Mouse (Mus musculus) left cerebral cortex, adult 2 months (tissue): ENCODE results near the gene 4930447C04Rik. TPM values are rescaled to one million over a fixed set of nuclear protein-coding genes. Genes with fewer than 3 reads are reported as not detected.

Source experiments
- DNase-seq, 2 experiments: peaks; one replicate each; pipeline ENCODE4 v3.0.0; 2021 to 2022; ENCODE audit warnings: low spot score in 2 of 2, mixed read lengths in 1 of 2; ENCODE audit errors: extremely low spot score in 1 of 2
- H3K27ac ChIP-seq: fragments of 200-600 bp; 2 replicates; pipeline ENCODE4 v1.8.1; 2022
- H3K4me3 ChIP-seq: fragments of 200-600 bp; 2 replicates; pipeline ENCODE4 v1.8.1; 2022
- CTCF ChIP-seq: fragments of 200-600 bp; IDR thresholded peaks from 2 replicates; pipeline ENCODE4 v1.8.1; 2022; ENCODE audit warnings: antibody characterized with exemption, mild to moderate bottlenecking, moderate library complexity
- intact Hi-C: fragments of 180-260 bp; cut with DNase I; formaldehyde crosslinking; loops from one replicate; pipeline ENCODE4 v1.15.1; 2025
- total RNA-seq, 2 experiments: library from RNA; stranded (reverse); gene quantifications; 2 replicates each; pipeline ENCODE4 v1.2.3; 2021

The 4930447C04Rik gene
- total RNA-seq, 2 experiments from 2014 or later: 9.7 to 10.3 TPM

GRCm38 (mm10) chr12:72834773-72835517 is 105.6 kb downstream of the 4930447C04Rik start:
- H3K27ac ChIP-seq: no peak overlapping the region
- DNase-seq: no peak
- intact Hi-C loops: loop anchor here (10.0 kb wide), 1 partner anchor 670 kb away; no protein-coding TSS in a partner anchor
- no peak overlapping the region for H3K4me3 ChIP-seq
- TF ChIP-seq CTCF: peak; percentile 48

GRCm38 (mm10) chr12:72831711-72832432 is 108.7 kb downstream of the 4930447C04Rik start:
- peak; percentile 74 to 83 for DNase-seq
- intact Hi-C loops: loop anchor here (2.0 to 10.0 kb wide), 2 partner anchors 71 to 673 kb away; no protein-coding TSS in a partner anchor
- Histone ChIP-seq H3K27ac (peak overlapping the region; percentile 77), H3K4me3 (peak overlapping the region; percentile 39)
- no peak for TF ChIP-seq CTCF

Other genes with a start within 250 kb of the 4930447C04Rik start
- 100 to 1,000 TPM; 314 to 334 TPM for gene Ppm1a, start 183.3 kb downstream of the 4930447C04Rik start, total RNA-seq
- gene Six6, start 882 bp downstream of the 4930447C04Rik start, total RNA-seq: not detected
- under 1 TPM in 1 of 2 experiments, not detected in 1; 0.14 TPM for gene Six1, start 113.1 kb upstream of the 4930447C04Rik start, total RNA-seq
- 1 to 10 TPM; 2.4 to 2.7 TPM for gene Six4, start 172.7 kb upstream of the 4930447C04Rik start, total RNA-seq
- 10 to 100 TPM; 19.3 to 24.5 TPM for gene Mnat1, start 182.9 kb upstream of the 4930447C04Rik start, total RNA-seq